Mouse (Mus musculus) T-helper 2 cell (primary cell): ENCODE measurements around the gene Olfr536.
"Not testable (repeated sequence)": the region's sequence is repeated elsewhere in the genome, so short reads cannot be mapped to it uniquely, and the experiment has no call there.

Experiments
- in situ Hi-C: fragments of 300-600 bp; cut with MboI, MseI; formaldehyde crosslinking; loops from one replicate; pipeline ENCODE4 v1.15.1; 2025; ENCODE audit warnings: high pct_unique_total_duplicates

The Olfr536 gene

DNA sequence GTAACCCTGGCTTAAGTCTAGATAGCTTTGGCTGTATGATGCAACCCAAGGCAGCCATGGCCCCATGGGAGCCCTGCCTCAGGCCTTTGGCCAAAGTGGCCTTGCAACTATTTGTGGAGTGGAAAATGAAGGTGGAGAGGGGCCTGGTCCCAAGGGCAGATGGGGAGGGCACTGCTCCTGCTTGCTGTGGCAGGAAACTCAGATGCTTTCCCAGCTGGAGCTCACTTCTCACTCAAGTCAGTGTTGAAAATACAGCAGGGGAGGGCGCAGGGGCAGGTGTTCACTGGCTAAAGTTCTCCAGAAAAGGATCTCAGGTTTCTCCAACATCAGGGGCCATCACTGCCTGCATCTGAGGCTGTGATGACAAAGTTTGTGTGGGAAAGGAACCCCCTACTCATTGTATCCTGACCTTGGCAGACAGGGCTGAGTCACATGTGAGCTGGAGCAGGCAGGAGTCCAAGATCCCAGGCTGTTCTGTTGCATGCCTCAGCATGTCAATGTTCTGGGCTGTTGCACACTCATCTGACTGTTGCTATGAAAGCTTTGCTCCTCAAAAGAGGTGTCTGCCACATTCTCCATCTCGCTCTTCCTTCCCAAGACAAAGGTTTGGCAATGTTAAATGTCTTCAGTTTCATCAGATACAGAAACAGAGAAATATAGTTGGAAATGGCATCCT lies at the start of gene Olfr536:
Gene Olfr536, minus strand, starts transcription at position 51 of the 676 bp plus-strand sequence.
- in situ Hi-C loops, result not testable (repeated sequence)

GRCm38 (mm10) chr7:140539746-140540145 lies 32.5 kb upstream of the Olfr536 start:
- in situ Hi-C loops, result loop anchor here (5.0 kb wide), 1 partner anchor 162 kb away; the partner anchor contains the start of gene Olfr530

DNA sequence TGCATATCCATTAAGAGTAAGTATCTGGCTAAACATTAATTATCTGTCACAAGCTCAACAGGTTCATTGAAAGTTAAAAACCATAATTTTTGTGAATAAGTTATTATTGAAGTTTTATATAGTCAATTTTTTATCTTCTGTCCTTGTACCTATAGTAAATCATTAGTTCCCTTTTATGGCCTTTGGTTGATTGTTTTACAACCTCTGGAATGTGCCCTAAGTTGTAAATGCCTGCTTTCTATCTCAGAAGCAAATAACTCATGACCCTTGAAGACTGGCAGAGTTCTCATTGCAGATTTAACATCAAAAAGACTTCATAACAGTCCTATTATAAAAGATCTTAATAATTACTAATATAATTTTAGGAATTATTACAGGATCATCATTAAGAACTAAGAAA lies 12.5 kb downstream of the Olfr536 start:
- in situ Hi-C loops, result no loop called here

- in situ Hi-C loops, result no loop called here
Measured at GRCm38 (mm10) chr7:140494231-140494630, 13.0 kb downstream of the Olfr536 start.

DNA sequence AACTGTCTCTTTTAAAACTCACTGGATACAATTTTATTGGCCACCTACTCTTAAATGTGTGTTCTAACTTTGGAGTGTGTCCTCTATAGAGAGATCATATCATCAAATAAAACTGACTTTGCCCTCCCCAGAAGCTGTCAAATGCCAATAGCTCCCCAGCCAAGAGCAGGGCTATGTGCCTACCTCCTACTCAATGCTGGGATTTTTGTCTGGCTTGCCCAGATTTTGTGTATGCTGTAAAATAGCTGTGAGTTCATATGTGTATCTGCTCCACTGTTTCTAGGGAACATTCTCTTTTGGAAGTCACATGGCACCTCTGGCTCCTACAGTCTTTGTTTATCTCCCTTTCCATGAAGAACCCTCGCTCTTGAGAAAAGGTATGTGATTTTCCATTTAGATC lies 18.2 kb downstream of the Olfr536 start:
- in situ Hi-C loops, result no loop called here

DNA sequence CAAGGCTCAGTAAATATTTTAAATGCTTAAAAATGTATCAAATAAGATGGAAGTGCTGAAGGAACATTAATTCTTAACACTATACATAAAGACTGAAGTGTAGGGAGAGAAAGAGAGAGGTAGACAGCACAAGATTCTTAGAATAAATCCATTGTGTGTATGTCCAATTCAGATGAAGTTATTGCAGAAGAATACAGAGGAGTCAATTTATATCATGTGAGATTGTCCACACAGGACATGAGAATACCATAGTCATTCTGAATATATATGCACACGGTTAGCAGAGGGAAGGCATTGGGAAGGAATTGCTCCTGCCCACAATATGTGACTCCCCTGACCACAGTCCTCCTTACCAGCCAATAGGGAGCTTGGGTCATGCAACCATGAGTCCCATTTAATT lies 23.3 kb downstream of the Olfr536 start, which contains the start of gene Olfr535:
Gene Olfr535, plus strand, starts transcription at position 301 of the 400 bp plus-strand sequence.
- in situ Hi-C loops, result no loop called here

- in situ Hi-C loops, result no loop called here
Measured at GRCm38 (mm10) chr7:140478733-140479132, 28.5 kb downstream of the Olfr536 start.

DNA sequence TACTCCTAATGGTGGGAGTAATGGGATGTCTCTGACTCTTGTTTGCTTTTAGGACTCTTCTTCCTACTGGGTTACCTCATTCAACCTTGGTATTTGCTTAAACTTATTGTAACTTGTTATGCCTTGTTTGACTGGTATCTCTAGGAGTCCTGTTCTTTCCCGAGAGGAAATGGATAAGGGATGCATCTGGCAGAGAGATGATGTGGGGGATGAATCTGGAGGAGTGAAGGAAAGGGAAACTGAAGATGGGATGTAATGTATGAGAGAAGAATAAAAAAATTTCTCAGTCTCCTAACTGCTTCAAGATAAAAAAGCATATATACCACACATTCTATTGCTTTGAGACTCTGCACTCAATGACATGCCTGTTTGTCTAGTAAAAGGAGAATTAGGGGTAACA lies 29.3 kb downstream of the Olfr536 start:
- in situ Hi-C loops, result no loop called here

GRCm38 (mm10) chr7:140463070-140463469 lies 44.1 kb downstream of the Olfr536 start, which contains the start of gene Olfr533:
Gene Olfr533, plus strand, starts transcription at chr7:140463370.
- in situ Hi-C loops, result not testable (repeated sequence)
